Mouse (Mus musculus) kidney, adult 2 months (tissue): ENCODE measurements around the gene Cdkn3.

Source experiments
- CTCF ChIP-seq: fragments of 200-500 bp; conservative IDR thresholded peaks from 2 replicates; pipeline ENCODE4 v1.5.1; 2011; ENCODE audit warnings: low read depth, mild to moderate bottlenecking, control low read depth, low read length, moderate library complexity, mixed read lengths; ENCODE audit not compliant: insufficient read depth, insufficient read length
- POLR2A ChIP-seq: fragments of 200-500 bp; IDR thresholded peaks from one replicate; pipeline ENCODE4 v1.6.1; 2011; ENCODE audit warnings: low read depth, low read length, control low read depth

DNA sequence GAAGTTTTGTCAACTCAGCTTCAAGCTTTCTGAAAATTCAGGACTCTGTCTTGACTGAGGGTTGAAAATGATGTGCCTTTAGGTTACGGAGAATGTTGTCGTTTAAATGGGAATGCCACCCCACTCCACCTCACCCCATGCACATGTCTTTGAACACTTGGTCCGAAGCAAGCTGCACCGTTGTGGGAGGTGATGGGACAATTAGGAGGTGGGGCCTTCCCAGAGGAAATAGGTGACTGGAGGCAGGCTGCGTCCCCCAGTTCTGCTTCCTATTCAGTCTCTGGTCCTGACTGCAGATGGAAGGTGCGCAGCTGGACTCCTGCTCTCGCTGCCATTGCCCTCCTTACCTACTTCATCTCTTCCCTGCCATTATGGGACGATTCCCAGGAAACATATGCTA, 4.5 kb upstream of the Cdkn3 start:
- no peak for TF ChIP-seq CTCF
- no peak for TF ChIP-seq POLR2A
